Mouse (Mus musculus): Measurements from ENCODE around the gene Rpl18a. TPM values are rescaled to one million over a fixed set of nuclear protein-coding genes. Genes with fewer than 3 reads are reported as not detected.

The Rpl18a gene
- total RNA-seq, 2 experiments from 2014 or later: 1,999 to 2,049 TPM

DNA sequence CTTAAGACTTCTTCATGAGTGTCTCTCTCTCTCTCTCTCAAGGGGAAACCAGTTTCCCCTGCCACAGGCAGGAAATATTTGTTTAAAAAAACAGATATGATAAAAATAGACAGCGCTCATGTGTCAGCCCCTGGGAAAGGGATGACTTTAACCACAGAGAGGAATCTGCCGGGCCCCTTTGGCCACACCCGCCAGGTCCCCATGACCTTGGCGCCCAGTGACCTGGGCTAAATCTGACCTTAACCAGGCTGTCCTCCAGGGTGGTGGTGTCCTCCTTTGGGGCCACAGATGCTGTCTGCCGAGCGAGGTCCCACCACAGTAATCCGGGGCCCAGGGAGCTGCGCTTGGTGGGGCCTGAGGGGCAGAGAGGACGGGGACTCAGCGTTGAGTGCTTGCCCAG is 12.5 kb downstream of the Rpl18a start:
- no peak for DNase-seq (ENCODE audit: low spot score in 2 of 2)

DNA sequence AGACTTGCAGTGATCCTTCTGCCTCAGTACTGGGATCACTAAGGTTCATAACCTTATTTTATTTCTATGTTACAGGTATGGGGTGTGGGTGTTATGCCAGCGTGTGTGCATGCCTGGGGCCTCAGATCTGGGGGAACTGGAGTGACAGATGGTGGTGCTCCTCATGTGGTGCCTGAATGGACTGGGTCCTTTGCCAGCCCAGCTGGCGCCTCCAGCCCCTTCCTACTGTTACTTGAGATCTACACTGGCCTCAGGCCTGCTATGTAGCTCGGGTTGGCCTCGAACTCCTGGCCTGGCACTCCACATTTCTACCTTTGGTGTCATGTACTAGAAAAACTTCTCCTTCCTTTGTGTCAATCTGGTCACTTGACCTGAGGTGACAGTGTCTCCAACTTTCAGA is 13.0 kb downstream of the Rpl18a start:
- DNase-seq (ENCODE audit: low spot score in 2 of 2): no peak

DNA sequence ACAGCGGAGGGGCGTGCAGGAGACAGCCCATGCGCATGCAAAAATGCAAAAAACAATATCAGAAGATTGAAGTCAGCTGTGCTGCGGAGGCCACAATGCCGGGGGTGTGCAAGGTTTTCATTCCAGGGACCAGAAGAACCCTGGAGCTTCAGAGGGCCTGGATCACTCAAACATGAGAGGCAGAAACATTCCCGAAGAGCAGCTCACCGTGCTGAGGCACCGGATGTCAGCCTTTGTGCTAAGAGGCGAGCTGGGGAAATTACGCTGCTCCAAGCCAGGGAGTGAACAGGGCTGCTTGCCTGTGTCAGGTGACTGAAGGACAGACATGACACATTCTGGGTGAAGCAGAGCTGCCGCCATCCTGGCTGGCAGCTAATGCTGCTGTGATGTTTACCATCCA is 16.7 kb downstream of the Rpl18a start:
- no peak for DNase-seq (ENCODE audit: low spot score in 2 of 2)

DNA sequence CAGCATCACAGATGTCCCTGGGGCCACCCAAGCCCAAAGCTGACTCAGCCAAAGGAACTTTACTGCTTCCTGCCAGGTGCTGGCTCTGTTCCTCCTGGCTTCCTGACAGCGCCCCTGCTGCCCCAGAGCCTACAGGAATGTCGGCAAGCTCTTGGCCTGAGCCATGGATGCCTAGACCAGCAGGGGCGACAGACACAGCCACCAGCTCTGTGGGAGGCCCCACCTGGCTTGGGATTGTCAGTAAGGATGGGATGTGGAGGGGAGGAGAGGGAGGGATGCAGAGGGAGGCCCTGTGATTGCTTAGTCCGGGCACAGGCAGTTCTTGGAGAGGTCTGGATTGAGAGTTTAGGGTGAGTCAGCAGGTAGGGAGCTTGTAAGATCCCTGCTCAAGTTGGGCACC is 17.1 kb downstream of the Rpl18a start:
- DNase-seq (ENCODE audit: low spot score in 2 of 2): no peak

GRCm38 (mm10) chr8:70879500-70879899 is 17.7 kb downstream of the Rpl18a start:
- no peak for DNase-seq (ENCODE audit: low spot score in 2 of 2)

GRCm38 (mm10) chr8:70878178-70878577 is 19.0 kb downstream of the Rpl18a start:
- DNase-seq (ENCODE audit: low spot score in 2 of 2): no peak

GRCm38 (mm10) chr8:70876382-70876781 is 20.8 kb downstream of the Rpl18a start:
- DNase-seq (ENCODE audit: low spot score in 2 of 2): no peak

- no peak for DNase-seq (ENCODE audit: low spot score in 2 of 2)
These were observed 22.8 kb downstream of the Rpl18a start for GRCm38 (mm10) chr8:70874441-70874840.

DNA sequence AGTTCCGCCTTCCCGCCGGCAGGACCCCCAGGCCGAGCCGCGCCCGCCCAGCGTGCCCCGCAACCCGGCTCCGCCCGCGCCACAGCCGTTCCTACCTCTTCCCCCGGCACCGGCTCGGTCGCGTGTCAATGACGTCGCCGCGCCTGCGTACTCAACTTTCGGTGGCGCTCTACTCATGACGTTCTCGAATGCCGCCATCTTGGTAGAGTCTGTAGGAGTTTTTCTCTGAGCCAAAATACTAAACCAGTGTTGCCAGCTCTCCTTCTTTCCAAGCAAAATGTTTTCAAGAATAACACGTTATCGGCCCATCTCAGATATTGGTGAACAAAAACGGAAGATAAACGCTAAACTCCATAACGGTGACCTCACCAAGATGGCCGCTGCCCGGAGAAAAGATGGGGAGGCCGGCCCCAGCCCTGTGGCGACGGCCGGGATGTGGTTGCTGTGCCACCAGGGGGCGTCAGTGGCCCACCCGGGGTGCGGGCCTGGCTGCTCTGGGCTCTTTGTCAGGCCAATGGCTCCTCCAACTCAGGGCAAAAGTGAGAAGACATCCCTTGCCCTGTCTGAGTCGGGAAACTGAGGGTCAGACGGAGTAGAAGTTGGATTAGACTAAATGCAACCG is 23.7 kb downstream of the Rpl18a start, which contains the start of gene Ccdc124:
Gene Ccdc124, minus strand, starts transcription at position 572 of the 622 bp plus-strand sequence.
- peak; percentile 92 to 97 for DNase-seq (ENCODE audit: low spot score in 2 of 2)

DNA sequence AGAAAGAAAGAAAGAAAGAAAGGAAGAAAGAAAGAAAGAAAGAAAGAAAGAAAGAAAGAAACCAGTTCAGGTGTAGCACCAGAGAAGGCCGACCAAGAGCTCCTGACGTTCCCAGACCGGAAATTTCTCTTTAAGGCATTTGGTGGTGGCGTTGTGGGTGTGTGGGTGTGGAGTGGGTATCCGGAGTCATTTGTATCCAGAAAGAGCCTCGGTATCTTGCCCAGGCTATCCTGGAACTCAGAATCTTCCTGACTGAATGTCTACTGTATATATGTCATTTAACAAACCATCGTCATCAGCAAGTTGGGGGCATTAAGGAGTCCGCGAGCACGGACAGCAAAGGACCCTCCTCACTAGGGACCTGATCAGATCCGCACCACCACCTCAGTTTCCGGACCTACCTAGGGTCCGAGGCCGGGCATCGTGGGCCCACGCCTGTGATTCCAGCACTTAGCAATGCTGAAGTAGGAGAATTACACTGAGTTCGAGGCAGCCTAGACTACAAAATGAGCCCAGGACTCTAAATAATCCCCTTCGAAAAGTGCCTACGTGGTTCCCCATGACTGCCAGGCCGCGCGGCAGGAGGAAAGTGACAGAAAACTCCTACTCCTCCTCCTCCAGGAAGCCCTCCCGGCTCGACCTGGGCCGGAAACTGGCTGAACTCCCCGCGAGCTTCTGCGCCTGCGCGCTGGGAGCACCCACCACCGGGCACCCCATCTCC is 24.4 kb downstream of the Rpl18a start:
- no peak for DNase-seq (ENCODE audit: low spot score in 2 of 2)

DNA sequence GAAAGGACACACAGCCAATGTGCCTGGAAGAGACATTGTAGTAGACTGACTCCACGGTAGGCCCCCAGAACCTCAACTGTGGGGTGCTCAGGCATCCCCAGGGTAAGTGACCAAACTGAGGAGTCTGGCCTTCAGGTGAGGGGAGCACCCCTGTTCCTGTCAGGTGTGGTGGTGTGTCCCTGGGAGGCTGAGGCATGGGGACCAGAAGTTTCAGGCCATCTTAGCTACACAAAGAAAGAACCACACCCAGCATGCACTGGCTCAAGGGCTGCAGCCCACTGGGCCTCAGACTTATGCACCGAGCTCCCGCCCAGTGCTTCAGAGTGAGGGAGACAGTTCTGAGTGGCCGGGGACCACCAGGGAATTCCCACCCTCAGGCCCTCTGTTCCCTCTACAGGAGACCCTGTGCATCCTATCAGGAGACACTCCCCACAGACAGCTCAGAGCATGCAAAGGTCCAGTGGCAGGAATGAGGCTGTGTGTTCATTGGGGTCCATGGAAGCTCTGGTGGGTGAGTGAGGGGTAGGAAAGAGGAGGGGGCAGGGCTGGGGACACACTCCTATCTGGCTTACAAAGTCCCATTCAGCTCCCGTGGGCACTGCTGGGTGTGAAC is 25.9 kb downstream of the Rpl18a start:
- DNase-seq (ENCODE audit: low spot score in 2 of 2): no peak

GRCm38 (mm10) chr8:70869601-70870041 is 27.6 kb downstream of the Rpl18a start:
- DNase-seq (ENCODE audit: low spot score in 2 of 2): peak in 1 of 2 experiments; percentile 54

- DNase-seq (ENCODE audit: low spot score in 2 of 2): no peak
These were observed 28.0 kb downstream of the Rpl18a start for GRCm38 (mm10) chr8:70869199-70869571.

DNA sequence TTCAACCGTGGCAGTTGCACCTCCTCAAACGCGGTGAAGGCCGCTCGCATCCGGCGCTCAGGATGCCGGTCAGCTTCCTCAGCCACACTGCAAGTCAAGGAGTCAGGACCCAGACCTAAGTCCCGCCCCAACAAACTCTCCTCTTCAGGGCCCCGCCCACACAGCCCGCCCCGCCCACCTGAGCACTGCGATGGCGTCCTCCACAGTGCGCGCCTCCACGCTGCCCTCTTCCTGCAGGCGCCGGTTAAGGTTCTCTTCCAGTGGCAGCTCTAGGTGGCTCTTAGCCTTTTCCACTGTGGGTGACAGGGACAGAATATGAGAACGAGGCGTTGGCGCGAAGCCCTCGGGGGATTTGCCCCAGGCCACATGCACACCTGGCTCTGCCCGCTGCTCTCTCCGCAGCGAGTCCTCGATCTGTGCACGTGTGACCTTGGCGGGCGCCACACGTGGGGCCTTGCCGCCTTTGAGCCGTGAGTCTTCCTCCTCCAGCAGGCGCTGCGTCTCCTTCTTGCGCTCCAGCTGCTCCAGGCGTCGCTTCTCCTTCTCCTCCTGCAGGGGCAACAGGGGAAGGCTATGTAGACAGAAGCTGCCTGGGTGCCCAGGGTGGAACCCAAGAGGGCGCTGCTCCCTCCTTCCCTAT is 28.5 kb downstream of the Rpl18a start:
- no peak for DNase-seq (ENCODE audit: low spot score in 2 of 2)

GRCm38 (mm10) chr8:70866566-70866965 is 30.6 kb downstream of the Rpl18a start:
- no peak for DNase-seq (ENCODE audit: low spot score in 2 of 2)

DNA sequence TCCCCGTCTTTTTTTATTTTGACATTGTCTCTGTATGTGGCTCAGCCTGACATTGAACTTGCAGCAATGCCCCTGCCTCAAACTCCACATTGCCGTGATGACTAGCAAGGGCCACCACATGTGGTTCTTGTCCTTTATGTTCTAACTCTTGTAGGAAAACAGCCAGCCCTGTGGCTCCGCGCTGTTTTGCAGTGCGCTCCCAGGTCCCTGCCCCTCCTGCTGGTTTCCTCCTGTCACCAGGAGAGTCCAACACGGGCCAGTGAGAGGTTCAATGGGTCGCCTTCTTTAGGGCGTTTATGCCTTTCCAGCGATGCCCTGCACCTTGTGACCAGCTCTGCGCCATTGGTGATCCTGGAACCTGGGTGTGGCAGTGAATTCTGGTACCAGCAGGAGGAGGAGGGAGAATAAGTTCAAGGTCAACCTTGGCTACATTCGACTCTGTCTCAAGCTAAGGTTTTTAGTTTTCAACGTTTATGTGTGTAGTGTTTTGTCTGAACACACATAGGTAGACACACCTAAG is 31.2 kb downstream of the Rpl18a start:
- no peak for DNase-seq (ENCODE audit: low spot score in 2 of 2)

DNA sequence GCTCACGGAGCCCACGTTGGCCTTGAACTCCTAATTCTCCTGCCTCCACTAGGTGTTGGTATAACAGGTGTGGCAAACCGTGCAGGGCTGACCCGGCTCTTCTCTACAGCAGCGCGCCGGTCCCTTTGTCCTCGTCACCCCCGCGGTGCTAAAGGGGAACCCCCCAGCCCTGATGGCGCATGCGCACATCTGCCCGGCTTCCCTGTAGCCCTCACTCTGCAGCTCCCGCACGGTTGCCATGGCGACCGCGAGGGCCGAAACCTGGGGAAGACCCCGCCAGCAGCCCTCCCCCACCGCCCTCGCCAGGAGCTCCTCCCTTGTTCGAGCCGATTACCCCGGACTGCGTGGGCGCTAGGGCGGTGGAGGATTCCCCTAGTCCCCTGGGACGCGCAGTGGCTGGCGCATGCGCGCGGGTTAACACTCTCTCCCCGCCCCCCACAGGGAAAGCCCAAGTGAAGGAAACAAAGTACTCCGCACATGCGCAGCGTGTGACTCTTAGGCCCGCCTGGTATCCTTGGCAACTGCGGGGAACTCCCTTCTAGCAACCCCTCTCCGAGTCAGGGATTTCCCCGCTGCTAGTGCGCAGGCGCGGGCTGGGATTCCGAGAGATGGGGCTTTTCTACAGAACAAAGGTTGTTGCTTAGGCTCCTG is 31.7 kb downstream of the Rpl18a start:
- DNase-seq (ENCODE audit: low spot score in 2 of 2): peak; percentile 92 to 98

DNA sequence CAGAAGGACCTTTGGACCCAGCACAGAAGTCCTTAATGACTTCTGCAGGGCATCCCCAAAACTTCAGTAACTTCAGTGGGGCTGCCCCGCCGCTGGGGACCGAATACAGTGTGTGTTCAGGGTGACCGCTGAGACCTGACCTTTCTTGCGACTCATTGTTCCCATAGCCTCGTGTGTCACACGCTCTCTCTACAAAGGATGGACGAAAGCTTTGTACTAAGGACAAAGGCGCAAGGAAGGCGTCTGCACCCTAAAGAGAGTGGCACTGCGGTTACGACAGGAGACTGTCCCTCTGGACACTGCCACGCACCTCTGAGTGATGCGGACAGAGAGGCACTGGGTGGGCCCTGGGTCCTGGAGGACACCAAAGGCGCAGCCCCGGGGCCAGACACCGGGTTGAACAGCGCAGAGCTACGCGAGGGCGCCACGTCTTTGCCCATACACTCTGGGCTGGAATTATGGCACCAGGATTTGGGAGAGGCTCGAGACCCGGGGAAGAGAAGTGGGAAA is 32.4 kb downstream of the Rpl18a start:
- no peak for DNase-seq (ENCODE audit: low spot score in 2 of 2)

GRCm38 (mm10) chr8:70863956-70864711 is 33.1 kb downstream of the Rpl18a start:
- no peak for DNase-seq (ENCODE audit: low spot score in 2 of 2)

All from adrenal gland, postnatal 4 days (tissue).